Mouse (Mus musculus) megakaryocyte, embryonic 14.5 days (primary cell): ENCODE measurements around the gene Gm49384.

ENCODE experiments used
- FLI1 ChIP-seq: IDR thresholded peaks from 2 replicates; pipeline ENCODE4 v1.6.1; 2012; ENCODE audit warnings: low read length, inconsistent platforms, mixed read lengths
- GATA1 ChIP-seq: IDR thresholded peaks from 3 replicates; pipeline ENCODE4 v1.6.1; 2012; ENCODE audit warnings: mixed read lengths, low read length, inconsistent platforms, borderline replicate concordance

DNA sequence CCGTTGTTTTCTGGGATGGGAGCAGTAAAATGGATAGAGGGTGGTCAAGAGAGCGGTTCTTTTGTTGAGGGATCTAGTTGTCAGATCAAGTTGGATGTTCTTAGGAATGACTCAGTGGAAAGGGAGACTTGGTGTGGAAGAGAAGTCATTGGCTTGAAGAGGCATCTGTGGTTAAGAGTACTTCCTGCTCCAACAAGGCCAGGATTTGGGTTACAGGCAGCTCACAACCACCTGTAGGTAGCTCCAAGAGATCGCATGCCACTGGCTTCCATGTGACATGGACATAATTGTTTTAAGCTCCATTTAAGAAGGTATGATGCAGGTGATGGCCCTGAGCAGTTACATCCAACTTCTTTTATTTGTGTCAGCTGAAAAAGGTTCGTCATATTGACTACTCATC is 45.7 kb upstream of the Gm49384 start:
- no peak for TF ChIP-seq GATA1
- no peak for TF ChIP-seq FLI1
